Mouse (Mus musculus) intestine, embryonic 16.5 days (tissue): Measurements from ENCODE around the gene Cltb. TPM values are rescaled to one million over a fixed set of nuclear protein-coding genes. Genes with fewer than 3 reads are reported as not detected.

Source experiments
- ATAC-seq: fragments of 200-750 bp; cut with Nextera tagmentation; 2 replicates; pipeline ENCODE4 v1.8.0; 2017; ENCODE audit warnings: moderate TSS enrichment, moderate library complexity
- H3K27ac ChIP-seq: fragments of 300-500 bp; sonication (generic); 2 replicates; pipeline ENCODE4 v1.5.1; 2014; ENCODE audit warnings: mild to moderate bottlenecking, low read length
- H3K27me3 ChIP-seq: fragments of 300-500 bp; sonication (generic); replicated peaks from 2 replicates; pipeline ENCODE4 v1.6.1; 2014; ENCODE audit warnings: low read length, control low read depth, mixed read lengths; ENCODE audit not compliant: control insufficient read depth, insufficient read depth
- H3K36me3 ChIP-seq: fragments of 300-500 bp; sonication (generic); 2 replicates; pipeline ENCODE4 v1.6.1; 2014; ENCODE audit warnings: low read length, control low read depth; ENCODE audit not compliant: control insufficient read depth, insufficient read depth
- H3K4me1 ChIP-seq: fragments of 300-500 bp; sonication (generic); 2 replicates; pipeline ENCODE4 v1.6.1; 2014; ENCODE audit warnings: low read length, control low read depth, mixed read lengths; ENCODE audit not compliant: control insufficient read depth, insufficient read depth
- H3K4me2 ChIP-seq: fragments of 300-500 bp; sonication (generic); 2 replicates; pipeline ENCODE4 v1.6.1; 2014; ENCODE audit warnings: low read depth, low read length, control low read depth
- H3K4me3 ChIP-seq: fragments of 300-500 bp; sonication (generic); 2 replicates; pipeline ENCODE4 v1.5.1; 2014; ENCODE audit warnings: mild to moderate bottlenecking, low read length
- H3K9ac ChIP-seq: fragments of 300-500 bp; sonication (generic); 2 replicates; pipeline ENCODE4 v1.6.1; 2014; ENCODE audit warnings: low read depth, low read length
- H3K9me3 ChIP-seq: fragments of 300-500 bp; sonication (generic); 2 replicates; pipeline ENCODE4 v1.6.1; 2016; ENCODE audit warnings: low read length, control low read depth; ENCODE audit not compliant: control insufficient read depth
- WGBS: fragments of 180-500 bp; shearing (Covaris S2); extraction: QIAGEN DNeasy Blood & Tissue Kit; methylation state at CpG from one replicate; pipeline ENCODE4 v1.1.7; 2014; 5-methylcytosine and 5-hydroxymethylcytosine counted together
- polyA plus RNA-seq: library from polyadenylated mRNA; unstranded; fragments of >200 nt; fragmentation: Nextera tagmentation; extraction: Ambion mirVana; gene quantifications from 2 replicates; pipeline ENCODE4 v1.2.1, GENCODE M21; 2015

Gene Cltb
- polyA plus RNA-seq, 1 experiment from 2014 or later, result 80.1 TPM

GRCm38 (mm10) chr13:54585831-54586230 lies 25.3 kb downstream of the Cltb start:
- Histone ChIP-seq H3K9me3 (no peaks in the 10 kb centered on the region), H3K36me3 (peaks cover 16% of the 10 kb centered on the region), H3K27ac (no peak overlapping the region), H3K9ac (no peak overlapping the region), H3K27me3 (no peaks in the 10 kb centered on the region), H3K4me2 (no peak overlapping the region), H3K4me3 (no peak overlapping the region), H3K4me1 (peaks cover 4% of the 10 kb centered on the region; the same call in 1 of the 2 replicates)
- ATAC-seq, result no peak
- 91% methylated on average over 11 of the region's 11 CpGs for WGBS

GRCm38 (mm10) chr13:54582860-54583259 lies 28.3 kb downstream of the Cltb start:
- H3K4me2 ChIP-seq, result no peak overlapping the region
- H3K9ac ChIP-seq, result no peak overlapping the region
- peak; percentile 29; the same call in 1 of the 2 replicates for ATAC-seq
- H3K4me3 ChIP-seq, result no peak overlapping the region
- no peak overlapping the region; the same call in 1 of the 2 replicates for H3K27ac ChIP-seq
- no peaks in the 10 kb centered on the region; the same call in 1 of the 2 replicates for H3K4me1 ChIP-seq
- 67% methylated on average over 5 of the region's 5 CpGs for WGBS
- no peaks in the 10 kb centered on the region for H3K9me3 ChIP-seq
- no peaks in the 10 kb centered on the region for H3K27me3 ChIP-seq
- H3K36me3 ChIP-seq, result peaks cover 20% of the 10 kb centered on the region

- H3K36me3 ChIP-seq, result peaks cover 20% of the 10 kb centered on the region
- WGBS, result 67% methylated on average over 10 of the region's 10 CpGs
- ATAC-seq, result peak; percentile 21; the same call in 1 of the 2 replicates
These were observed 29.0 kb downstream of the Cltb start for GRCm38 (mm10) chr13:54582126-54582525.

GRCm38 (mm10) chr13:54581385-54581784 lies 29.8 kb downstream of the Cltb start:
- WGBS, result 65% methylated on average over 2 of the region's 2 CpGs
- Histone ChIP-seq H3K4me3 (no peak overlapping the region), H3K27me3 (no peaks in the 10 kb centered on the region), H3K9me3 (no peaks in the 10 kb centered on the region), H3K4me1 (no peaks in the 10 kb centered on the region; the same call in 1 of the 2 replicates), H3K4me2 (no peak overlapping the region), H3K36me3 (peaks cover 17% of the 10 kb centered on the region), H3K27ac (no peak overlapping the region), H3K9ac (no peak overlapping the region)
- ATAC-seq, result no peak

More at GRCm38 (mm10) chr13:54582126-54582525, 29.0 kb downstream of the Cltb start:
- no peak overlapping the region for H3K9ac ChIP-seq
- no peak overlapping the region for H3K27ac ChIP-seq
- H3K4me3 ChIP-seq, result no peak overlapping the region
- H3K4me2 ChIP-seq, result no peak overlapping the region
- H3K27me3 ChIP-seq, result no peaks in the 10 kb centered on the region
- no peaks in the 10 kb centered on the region for H3K9me3 ChIP-seq
- no peaks in the 10 kb centered on the region; the same call in 1 of the 2 replicates for H3K4me1 ChIP-seq

GRCm38 (mm10) chr13:54577652-54578507 lies 33.3 kb downstream of the Cltb start:
- Histone ChIP-seq H3K4me3 (no peak overlapping the region), H3K36me3 (peaks cover 7% of the 10 kb centered on the region), H3K4me1 (peaks cover 12% of the 10 kb centered on the region), H3K27me3 (no peaks in the 10 kb centered on the region), H3K9ac (no peak overlapping the region), H3K27ac (no peak overlapping the region), H3K4me2 (no peak overlapping the region), H3K9me3 (no peaks in the 10 kb centered on the region)
- WGBS, result 80% methylated on average over 21 of the region's 21 CpGs
- no peak for ATAC-seq

- Histone ChIP-seq H3K4me1 (peaks cover 12% of the 10 kb centered on the region), H3K36me3 (peaks cover under 1% of the 10 kb centered on the region; the same call in 1 of the 2 replicates), H3K27me3 (no peaks in the 10 kb centered on the region), H3K9ac (peak overlapping the region; percentile 97), H3K4me3 (peak overlapping the region; percentile 98), H3K4me2 (peak overlapping the region; percentile 90), H3K27ac (peak overlapping the region; percentile 90), H3K9me3 (no peaks in the 10 kb centered on the region)
- WGBS, result 2% methylated on average over 19 of the region's 19 CpGs
- peak; percentile 32 for ATAC-seq
These were observed 35.7 kb downstream of the Cltb start for GRCm38 (mm10) chr13:54575489-54575888.

GRCm38 (mm10) chr13:54574854-54575481 lies 36.2 kb downstream of the Cltb start, which contains the start of gene Arl10:
Gene Arl10 (plus strand): TSS chr13:54575015.
- peaks cover 12% of the 10 kb centered on the region for H3K4me1 ChIP-seq
- no peaks in the 10 kb centered on the region for H3K27me3 ChIP-seq
- under 1% methylated on average over 55 of the region's 55 CpGs for WGBS
- H3K36me3 ChIP-seq, result no peaks in the 10 kb centered on the region
- H3K9me3 ChIP-seq, result no peaks in the 10 kb centered on the region
- peak within 1 kb of the TSS; percentile 97 for H3K9ac ChIP-seq
- peak within 1 kb of the TSS; percentile 90 for H3K27ac ChIP-seq
- H3K4me3 ChIP-seq, result peak within 1 kb of the TSS; percentile 98
- peak; percentile 91 for ATAC-seq
- H3K4me2 ChIP-seq, result peak within 1 kb of the TSS; percentile 90

- ATAC-seq, result no peak
- H3K27ac ChIP-seq, result no peak overlapping the region
- WGBS, result 77% methylated on average over 4 of the region's 4 CpGs
- H3K4me3 ChIP-seq, result no peak overlapping the region
- H3K9ac ChIP-seq, result no peak overlapping the region
- no peak overlapping the region for H3K4me2 ChIP-seq
- H3K36me3 ChIP-seq, result no peaks in the 10 kb centered on the region
- H3K27me3 ChIP-seq, result no peaks in the 10 kb centered on the region
- peaks cover 12% of the 10 kb centered on the region for H3K4me1 ChIP-seq
- no peaks in the 10 kb centered on the region for H3K9me3 ChIP-seq
These were observed 38.5 kb downstream of the Cltb start for GRCm38 (mm10) chr13:54572621-54573020.

GRCm38 (mm10) chr13:54571637-54572036 lies 39.5 kb downstream of the Cltb start:
- no peak overlapping the region for H3K9ac ChIP-seq
- H3K4me1 ChIP-seq, result peaks cover 12% of the 10 kb centered on the region
- no peak for ATAC-seq
- no peak overlapping the region for H3K4me2 ChIP-seq
- H3K9me3 ChIP-seq, result no peaks in the 10 kb centered on the region
- H3K27ac ChIP-seq, result no peak overlapping the region
- no peak overlapping the region for H3K4me3 ChIP-seq
- H3K27me3 ChIP-seq, result no peaks in the 10 kb centered on the region
- no peaks in the 10 kb centered on the region for H3K36me3 ChIP-seq
- WGBS, result 34% methylated on average over 2 of the region's 2 CpGs
